Mouse (Mus musculus): ENCODE measurements around the gene Fstl1. TPM values are rescaled to one million over a fixed set of nuclear protein-coding genes. Genes with fewer than 3 reads are reported as not detected.

Fstl1 gene
- polyA plus RNA-seq, 1 experiment from 2014 or later = 210 TPM

DNA sequence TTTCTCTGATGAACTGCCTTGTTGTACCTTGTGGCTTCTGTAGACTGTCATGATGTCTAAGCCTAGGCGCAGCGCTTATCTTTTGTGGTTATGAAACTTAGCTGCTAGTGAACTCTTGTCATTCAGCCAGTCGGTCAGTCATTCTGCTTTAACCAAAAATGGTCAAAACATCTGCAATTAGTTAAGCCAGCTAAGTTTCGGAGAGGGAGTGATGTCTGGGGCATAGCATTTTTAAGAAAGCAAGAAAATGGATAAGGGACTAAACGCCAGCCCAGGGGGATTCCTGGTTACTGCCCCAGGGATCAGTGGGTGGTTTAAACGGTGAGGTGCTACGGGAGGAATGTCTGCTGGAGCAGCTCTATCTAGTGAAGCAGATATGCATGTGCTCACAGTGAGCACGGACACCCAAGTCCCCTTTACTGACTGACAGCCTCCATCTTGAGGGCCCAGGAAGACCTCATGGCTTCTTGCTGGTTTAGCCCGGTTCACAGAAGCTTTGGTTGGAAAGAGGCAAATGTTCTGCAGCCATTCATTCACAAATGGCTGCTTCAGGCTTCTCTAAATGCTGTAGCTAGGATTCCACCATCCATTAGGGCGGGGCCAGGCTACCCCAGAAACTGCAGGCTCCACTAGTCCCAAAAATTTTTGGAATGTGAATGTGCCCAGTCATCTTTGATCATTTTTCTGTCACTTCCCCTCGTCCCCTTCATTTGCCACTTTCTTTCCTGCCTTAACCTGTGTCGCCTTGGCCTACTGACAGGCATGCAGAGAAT lies 13.5 kb downstream of the Fstl1 start:
- Histone ChIP-seq H3K27ac (replicated peaks) (peak overlapping the region; percentile 90), H3K36me3 (replicated peaks) (peaks cover 84% of the 10 kb centered on the region)
- 58% methylated on average over 12 of the region's 12 CpGs for WGBS

DNA sequence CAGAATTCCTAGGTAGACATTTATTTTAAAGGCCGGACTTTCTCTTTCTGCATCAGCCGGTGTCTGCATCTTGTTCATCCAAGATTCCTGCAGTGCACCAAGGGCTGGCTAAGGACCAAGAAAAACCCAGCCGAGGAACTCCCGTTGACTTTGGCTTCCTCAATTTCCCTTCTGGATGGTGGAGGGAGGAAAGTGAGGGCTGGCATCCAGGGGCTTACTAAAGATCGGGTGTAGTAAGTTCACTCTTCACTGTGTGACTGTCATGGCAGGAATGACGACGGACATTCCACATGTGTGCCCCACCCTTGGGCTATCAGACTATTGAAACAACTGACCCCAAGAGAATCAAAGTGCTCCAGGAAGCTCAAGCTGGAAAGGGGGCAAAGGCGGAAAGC lies 14.1 kb downstream of the Fstl1 start:
- Histone ChIP-seq H3K27ac (replicated peaks) (peak overlapping the region; percentile 90), H3K4me1 (peaks cover 53% of the 10 kb centered on the region), H3K4me3 (no peak overlapping the region), H3K9me3 (no peaks in the 10 kb centered on the region), H3K36me3 (replicated peaks) (peaks cover 84% of the 10 kb centered on the region), H3K27me3 (replicated peaks; ENCODE audit: low read depth, poor library complexity, severe bottlenecking) (no peaks in the 10 kb centered on the region)
- 88% methylated on average over 8 of the region's 8 CpGs for WGBS
- DNase-seq (ENCODE audit: low spot score) = no peak

More for the DNA sequence above, 13.5 kb downstream of the Fstl1 start:
- Histone ChIP-seq H3K27me3 (replicated peaks; ENCODE audit: low read depth, poor library complexity, severe bottlenecking) (no peaks in the 10 kb centered on the region), H3K4me3 (no peak overlapping the region), H3K9me3 (no peaks in the 10 kb centered on the region), H3K4me1 (peaks cover 55% of the 10 kb centered on the region)
- peak; percentile 20 for DNase-seq (ENCODE audit: low spot score)

DNA sequence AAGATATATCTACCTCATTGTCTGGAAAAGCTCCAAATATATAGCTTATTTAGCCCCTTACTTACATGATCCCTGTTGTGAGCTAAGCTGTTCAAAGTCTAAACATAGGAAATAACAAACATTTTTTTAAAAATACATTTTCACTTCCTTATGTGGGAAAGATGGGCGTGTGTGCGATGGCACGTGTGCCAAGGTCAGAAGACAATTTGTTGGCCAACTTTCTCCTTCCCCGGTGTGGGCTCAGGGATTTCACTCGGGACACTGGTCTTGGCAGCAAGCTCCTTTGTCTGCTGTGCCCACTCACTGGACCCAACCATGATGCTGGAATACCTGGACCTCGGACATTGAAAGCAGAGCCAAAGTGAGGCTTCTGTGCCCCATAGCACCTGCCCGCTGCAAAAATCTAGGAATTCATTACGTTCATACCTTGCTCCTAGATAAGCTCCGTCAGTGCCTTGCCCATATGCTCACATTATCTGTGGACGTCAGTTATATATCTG lies 19.0 kb downstream of the Fstl1 start:
- DNase-seq (ENCODE audit: low spot score) = no peak
- no peaks in the 10 kb centered on the region for H3K27me3 ChIP-seq (replicated peaks; ENCODE audit: low read depth, poor library complexity, severe bottlenecking)
- no peaks in the 10 kb centered on the region for H3K9me3 ChIP-seq
- peaks cover 4% of the 10 kb centered on the region for H3K4me1 ChIP-seq
- WGBS = 94% methylated on average over 10 of the region's 10 CpGs
- no peak overlapping the region for H3K27ac ChIP-seq (replicated peaks)
- no peak overlapping the region for H3K4me3 ChIP-seq
- peaks cover 66% of the 10 kb centered on the region for H3K36me3 ChIP-seq (replicated peaks)

DNA sequence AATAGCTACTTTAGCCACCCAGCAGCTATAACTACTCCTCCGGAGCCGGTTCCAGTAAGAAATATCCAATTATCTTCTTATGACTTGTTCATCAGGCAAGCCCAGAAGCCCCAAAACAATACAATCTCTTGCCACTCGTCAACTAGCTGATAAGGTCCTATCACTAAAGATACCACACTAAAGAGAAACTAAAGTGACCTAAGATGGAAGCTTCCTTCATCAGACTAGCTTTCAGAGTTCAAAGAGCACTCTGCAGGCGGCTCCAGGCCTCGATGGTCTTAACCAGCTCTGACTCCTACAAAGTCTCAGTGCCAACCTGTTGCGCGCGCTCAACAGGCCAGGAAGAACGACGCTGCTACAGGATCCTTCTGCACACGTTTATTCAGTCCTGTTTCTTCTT lies 19.6 kb downstream of the Fstl1 start:
- WGBS = 92% methylated on average over 11 of the region's 11 CpGs
- DNase-seq (ENCODE audit: low spot score) = no peak
- Histone ChIP-seq H3K36me3 (replicated peaks) (peaks cover 65% of the 10 kb centered on the region), H3K27ac (replicated peaks) (no peak overlapping the region), H3K27me3 (replicated peaks; ENCODE audit: low read depth, poor library complexity, severe bottlenecking) (no peaks in the 10 kb centered on the region), H3K4me1 (no peaks in the 10 kb centered on the region), H3K4me3 (no peak overlapping the region), H3K9me3 (no peaks in the 10 kb centered on the region)

DNA sequence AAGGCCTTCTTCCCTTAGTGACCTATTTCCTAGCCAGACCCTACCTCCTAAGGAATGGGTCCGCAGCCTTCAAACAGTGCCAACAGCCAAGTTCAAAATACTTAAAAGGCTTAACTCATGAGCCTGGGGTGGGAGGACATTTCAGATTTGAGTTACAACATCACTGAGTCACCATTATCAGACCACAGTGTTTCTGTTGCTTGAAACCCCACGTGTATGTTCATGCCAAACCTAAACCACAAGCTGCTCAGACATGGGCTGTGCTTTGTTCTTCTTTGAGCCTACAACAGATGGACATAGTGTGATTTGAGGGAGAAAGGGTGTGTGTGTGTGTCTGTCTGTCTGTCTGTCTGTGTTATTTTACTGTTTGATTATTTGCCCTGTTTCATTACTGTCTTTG lies 24.4 kb downstream of the Fstl1 start:
- Histone ChIP-seq H3K9me3 (peaks cover 11% of the 10 kb centered on the region; the same call in 1 of the 2 replicates), H3K27me3 (replicated peaks; ENCODE audit: low read depth, poor library complexity, severe bottlenecking) (no peaks in the 10 kb centered on the region), H3K36me3 (replicated peaks) (peaks cover 61% of the 10 kb centered on the region), H3K4me1 (peaks cover 22% of the 10 kb centered on the region), H3K4me3 (no peak overlapping the region), H3K27ac (replicated peaks) (no peak overlapping the region)
- DNase-seq (ENCODE audit: low spot score) = no peak
- 94% methylated on average over 2 of the region's 2 CpGs for WGBS

DNA sequence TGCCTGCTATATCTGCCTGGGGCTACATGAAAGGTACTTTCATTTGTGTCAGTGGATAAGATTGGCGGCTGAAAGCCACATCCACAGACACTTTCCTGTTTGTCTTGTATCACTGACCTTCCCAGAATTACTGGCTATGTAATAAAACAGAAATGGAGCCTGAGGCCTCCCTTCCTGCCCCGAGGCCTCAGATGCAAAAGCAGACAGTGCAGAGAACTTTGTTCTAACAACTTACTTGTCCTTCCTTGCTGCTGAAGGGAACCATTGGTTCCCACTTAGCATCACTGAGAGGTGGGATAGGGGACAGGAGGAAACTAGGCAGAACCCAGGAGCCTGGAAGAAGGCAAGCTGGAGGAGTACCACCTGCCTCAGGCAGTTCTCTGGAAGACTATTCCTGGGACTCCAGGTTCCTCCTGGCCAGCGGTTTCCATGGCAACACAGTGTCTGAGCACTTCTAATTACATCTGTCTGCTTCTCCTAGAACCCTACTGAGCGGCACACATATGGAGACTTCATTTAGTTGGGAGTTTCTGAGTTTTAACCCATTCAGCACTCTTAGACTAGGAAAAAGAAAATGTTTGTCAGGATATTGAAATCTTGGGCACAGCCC lies 26.1 kb downstream of the Fstl1 start:
- no peak for DNase-seq (ENCODE audit: low spot score)
- Histone ChIP-seq H3K4me3 (no peak overlapping the region), H3K9me3 (peaks cover 11% of the 10 kb centered on the region; the same call in 1 of the 2 replicates), H3K36me3 (replicated peaks) (peaks cover 69% of the 10 kb centered on the region), H3K27me3 (replicated peaks; ENCODE audit: low read depth, poor library complexity, severe bottlenecking) (no peaks in the 10 kb centered on the region), H3K4me1 (peaks cover 37% of the 10 kb centered on the region), H3K27ac (replicated peaks) (no peak overlapping the region)
- WGBS = 58% methylated on average over 4 of the region's 4 CpGs

DNA sequence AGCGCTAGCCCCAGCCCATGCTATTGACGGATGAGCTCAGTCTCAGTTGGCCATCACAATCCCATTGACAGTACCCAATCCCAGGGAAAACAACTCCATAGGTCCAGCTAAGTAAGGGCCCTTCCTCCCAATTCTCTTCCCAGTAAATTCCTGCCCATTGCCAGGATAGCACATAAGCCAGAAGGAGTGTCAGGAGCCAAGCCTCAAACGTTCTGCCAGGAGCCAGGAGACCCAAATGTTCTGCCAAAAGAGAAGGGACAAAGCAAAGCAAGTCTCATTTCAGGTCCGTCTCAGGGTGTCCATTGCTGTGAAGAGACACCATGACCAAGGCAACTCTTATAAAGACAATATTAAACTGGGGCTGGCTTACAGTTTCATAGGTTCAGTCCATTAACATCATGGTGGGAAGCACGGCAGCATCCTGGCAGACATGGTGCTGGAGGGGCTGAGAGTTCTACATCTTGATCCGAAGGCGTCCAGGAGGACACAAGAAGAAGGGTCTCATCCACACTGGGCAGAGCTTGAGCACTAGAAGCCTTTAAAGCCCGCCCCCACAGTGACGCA lies 26.8 kb downstream of the Fstl1 start:
- Histone ChIP-seq H3K4me1 (peaks cover 40% of the 10 kb centered on the region), H3K9me3 (peaks cover 11% of the 10 kb centered on the region; the same call in 1 of the 2 replicates), H3K4me3 (no peak overlapping the region), H3K36me3 (replicated peaks) (peaks cover 72% of the 10 kb centered on the region), H3K27ac (replicated peaks) (no peak overlapping the region), H3K27me3 (replicated peaks; ENCODE audit: low read depth, poor library complexity, severe bottlenecking) (no peaks in the 10 kb centered on the region)
- 94% methylated on average over 9 of the region's 9 CpGs for WGBS
- no peak for DNase-seq (ENCODE audit: low spot score)

DNA sequence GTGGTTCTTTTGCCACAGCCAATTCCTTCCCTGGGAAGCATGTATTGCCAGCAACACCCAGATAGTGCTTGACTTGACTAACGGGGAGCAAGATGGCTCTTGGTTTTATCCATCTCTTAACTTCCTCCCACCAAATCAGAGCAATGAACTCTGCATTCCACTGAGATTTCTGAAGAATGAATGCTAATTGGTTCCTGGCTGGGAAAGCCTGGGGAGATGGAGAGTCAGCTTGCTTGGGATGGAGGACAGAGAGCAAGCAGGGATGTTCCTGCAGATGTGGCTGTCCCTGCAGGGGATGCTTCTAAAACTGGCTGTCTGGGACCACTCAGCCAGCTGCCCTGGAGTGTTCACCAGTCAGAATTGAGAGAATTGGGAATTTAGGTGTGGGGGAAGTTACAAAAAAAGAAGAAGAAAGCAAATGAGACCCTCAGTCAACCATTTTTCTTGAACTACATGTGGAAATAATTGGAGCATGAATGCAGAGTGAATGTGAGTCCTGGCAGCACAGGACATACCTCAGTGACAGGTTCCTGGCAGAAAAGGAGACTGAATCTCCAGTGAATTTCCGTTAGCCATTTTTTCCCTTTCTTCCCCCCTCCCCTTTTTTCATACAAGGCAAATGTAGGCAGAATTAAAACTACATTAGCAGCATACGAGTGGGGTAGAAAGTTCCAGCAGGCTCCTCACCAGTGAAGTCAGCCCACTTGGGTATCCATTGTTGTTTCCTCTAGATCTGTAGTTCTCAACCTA lies 29.2 kb downstream of the Fstl1 start:
- DNase-seq (ENCODE audit: low spot score) = no peak
- H3K27ac ChIP-seq (replicated peaks) = no peak overlapping the region
- H3K4me1 ChIP-seq = peaks cover 49% of the 10 kb centered on the region
- H3K27me3 ChIP-seq (replicated peaks; ENCODE audit: low read depth, poor library complexity, severe bottlenecking) = no peaks in the 10 kb centered on the region
- WGBS = 62% methylated on average over 3 of the region's 3 CpGs
- H3K4me3 ChIP-seq = no peak overlapping the region
- peaks cover 11% of the 10 kb centered on the region; the same call in 1 of the 2 replicates for H3K9me3 ChIP-seq
- H3K36me3 ChIP-seq (replicated peaks) = peaks cover 73% of the 10 kb centered on the region

DNA sequence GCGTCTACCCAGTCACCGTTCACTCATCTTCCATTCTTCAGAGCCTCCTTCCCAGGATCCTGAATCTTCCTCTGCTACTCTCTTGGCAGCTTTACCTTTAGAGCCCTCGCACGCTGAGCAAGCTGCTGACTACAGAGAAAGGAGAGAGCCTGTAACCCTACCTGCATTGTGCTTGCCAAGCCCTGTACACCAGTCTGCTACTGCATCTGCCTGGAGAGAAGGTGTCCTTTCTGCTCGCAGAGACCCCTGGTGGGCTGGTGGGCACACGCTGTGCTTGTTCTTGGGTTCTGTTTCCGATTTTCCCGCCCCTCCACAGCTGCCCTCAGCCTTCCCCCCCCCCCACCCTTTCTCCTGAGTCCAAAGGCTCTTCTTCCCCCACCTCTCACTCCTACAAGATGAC lies 30.6 kb downstream of the Fstl1 start:
- H3K27me3 ChIP-seq (replicated peaks; ENCODE audit: low read depth, poor library complexity, severe bottlenecking) = no peaks in the 10 kb centered on the region
- H3K9me3 ChIP-seq = peaks cover 11% of the 10 kb centered on the region; the same call in 1 of the 2 replicates
- 78% methylated on average over 8 of the region's 8 CpGs for WGBS
- peaks cover 42% of the 10 kb centered on the region for H3K4me1 ChIP-seq
- DNase-seq (ENCODE audit: low spot score) = peak; percentile 59
- peaks cover 70% of the 10 kb centered on the region for H3K36me3 ChIP-seq (replicated peaks)
- no peak overlapping the region for H3K4me3 ChIP-seq
- peak overlapping the region; percentile 35 for H3K27ac ChIP-seq (replicated peaks)

DNA sequence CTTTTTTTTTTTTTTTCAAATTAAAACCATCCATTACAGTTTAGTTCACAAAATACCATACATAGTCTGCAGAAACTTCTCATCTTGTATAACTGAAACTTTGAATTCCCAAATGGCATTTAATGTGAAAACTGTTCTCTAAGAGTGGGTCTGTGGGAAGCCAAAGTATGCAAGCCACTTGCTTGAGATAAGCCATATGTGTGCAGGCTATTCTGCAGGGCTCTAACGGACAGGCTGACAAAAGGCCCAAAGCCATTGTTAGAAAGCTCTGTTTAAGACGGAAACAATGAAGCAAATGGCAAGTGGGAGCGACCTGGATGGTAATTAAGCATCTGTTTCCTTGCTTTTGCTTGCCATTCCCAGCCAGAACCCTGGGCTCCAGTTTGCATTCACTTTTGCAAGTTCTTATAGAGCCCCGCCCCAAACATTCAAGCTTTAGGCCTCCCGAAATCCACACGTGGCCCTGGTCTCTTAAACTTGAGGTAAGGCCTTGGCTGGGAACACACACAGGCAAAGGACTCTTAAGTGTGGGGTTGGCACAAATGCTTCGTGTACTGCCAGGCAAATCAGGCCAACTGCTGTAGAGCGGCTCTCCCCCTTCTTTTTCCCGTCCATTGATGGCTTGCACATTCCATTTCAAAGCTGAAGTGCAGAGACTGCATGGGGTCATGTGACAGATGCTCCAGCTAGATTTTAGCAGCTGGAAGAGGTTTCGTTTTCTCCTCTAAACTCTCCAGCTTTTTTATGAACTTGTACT lies 32.4 kb downstream of the Fstl1 start:
- Histone ChIP-seq H3K4me3 (no peak overlapping the region), H3K27ac (replicated peaks) (peak overlapping the region; percentile 36; the same call in 1 of the 2 replicates), H3K27me3 (replicated peaks; ENCODE audit: low read depth, poor library complexity, severe bottlenecking) (no peaks in the 10 kb centered on the region), H3K36me3 (replicated peaks) (peaks cover 52% of the 10 kb centered on the region), H3K9me3 (peaks cover 11% of the 10 kb centered on the region; the same call in 1 of the 2 replicates), H3K4me1 (peaks cover 50% of the 10 kb centered on the region)
- 55% methylated on average over 10 of the region's 10 CpGs for WGBS
- DNase-seq (ENCODE audit: low spot score) = no peak

DNA sequence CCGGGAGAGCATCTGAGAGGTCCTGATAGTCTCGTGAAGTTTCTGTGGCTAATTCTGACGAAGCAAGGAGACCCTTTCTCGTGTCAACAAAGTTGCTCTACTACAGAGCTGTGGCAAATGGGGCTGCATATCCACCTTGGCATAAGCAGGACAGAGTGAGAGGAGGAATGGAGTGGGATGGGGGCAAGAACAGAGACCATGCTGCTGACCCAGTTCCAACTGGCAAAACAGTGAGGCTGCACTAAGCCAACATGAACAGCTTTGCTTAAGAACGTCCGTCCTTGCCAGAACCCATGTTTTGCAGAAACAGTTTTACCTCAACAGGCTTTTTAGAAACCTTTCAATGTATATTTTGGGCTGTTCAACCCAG lies 32.9 kb downstream of the Fstl1 start:
- 91% methylated on average over 6 of the region's 6 CpGs for WGBS
- H3K27ac ChIP-seq (replicated peaks) = no peak overlapping the region

More for the DNA sequence above, 32.9 kb downstream of the Fstl1 start:
- no peak for DNase-seq (ENCODE audit: low spot score)
- Histone ChIP-seq H3K4me1 (peaks cover 55% of the 10 kb centered on the region), H3K4me3 (no peak overlapping the region), H3K27me3 (replicated peaks; ENCODE audit: low read depth, poor library complexity, severe bottlenecking) (no peaks in the 10 kb centered on the region), H3K9me3 (peaks cover 9% of the 10 kb centered on the region; the same call in 1 of the 2 replicates), H3K36me3 (replicated peaks) (peaks cover 46% of the 10 kb centered on the region)
